Mouse (Mus musculus) gastrocnemius, adult 8-10 months (tissue): ENCODE results near the gene Rab13. TPM values are rescaled to one million over a fixed set of nuclear protein-coding genes. Genes with fewer than 3 reads are reported as not detected.

ENCODE experiments used
- DNase-seq, 2 experiments: peaks; one replicate each; pipeline ENCODE4 v3.0.0; 2022; ENCODE audit warnings: low spot score in 2 of 2
- microRNA-seq: library from miRNA; unstranded; fragments of <30 nt; microRNA quantifications from one replicate; pipeline ENCODE4 v1.2.0, GENCODE M21; 2022
- total RNA-seq, 4 experiments: library from RNA; stranded (reverse); gene quantifications; 2 replicates each; pipeline ENCODE4 v1.2.4; 2022

The Rab13 gene
- total RNA-seq, 4 experiments from 2014 or later: 5.7 to 11.6 (median 8.8) TPM

GRCm38 (mm10) chr3:90256731-90257530 lies 43.4 kb downstream of the Rab13 start:
- DNase-seq: no peak

- DNase-seq: no peak
These were observed 45.0 kb downstream of the Rab13 start for GRCm38 (mm10) chr3:90258521-90258920.

GRCm38 (mm10) chr3:90263121-90263771 lies 49.8 kb downstream of the Rab13 start:
- DNase-seq: no peak

- no peak for DNase-seq
These were observed 51.2 kb downstream of the Rab13 start for GRCm38 (mm10) chr3:90264687-90265033.

GRCm38 (mm10) chr3:90265034-90265931 lies 51.8 kb downstream of the Rab13 start, which contains the start of gene Dennd4b:
TSS of gene Dennd4b (plus strand) at chr3:90265185.
- peak; percentile 87 to 89 for DNase-seq

- DNase-seq: peak; percentile 55 to 68
These were observed 52.6 kb downstream of the Rab13 start for GRCm38 (mm10) chr3:90265932-90266741.

GRCm38 (mm10) chr3:90266901-90267775 lies 53.6 kb downstream of the Rab13 start:
- DNase-seq: no peak

- no peak for DNase-seq
These were observed 54.7 kb downstream of the Rab13 start for GRCm38 (mm10) chr3:90268190-90268589.

- DNase-seq: no peak
These were observed 55.5 kb downstream of the Rab13 start for GRCm38 (mm10) chr3:90268971-90269370.

- DNase-seq: no peak
These were observed 57.3 kb downstream of the Rab13 start for GRCm38 (mm10) chr3:90270784-90271183.

- DNase-seq: no peak
These were observed 58.7 kb downstream of the Rab13 start for GRCm38 (mm10) chr3:90272170-90272569.

GRCm38 (mm10) chr3:90273855-90274254 lies 60.4 kb downstream of the Rab13 start:
- DNase-seq: no peak

- DNase-seq: no peak
These were observed 61.8 kb downstream of the Rab13 start for GRCm38 (mm10) chr3:90275286-90275685.

Small RNA genes within 50 kb of the gene (microRNA-seq; reads per million reads assigned to microRNA genes)
- gene Mir7012: not detected

Other genes starting within 250 kb of the Rab13 start
- gene Hax1, start 214.9 kb upstream of the Rab13 start, total RNA-seq: 10 to 100 TPM; 47.1 to 65.2 (median 51.5) TPM
- 100 to 1,000 TPM in 3 of 4 experiments, 10 to 100 TPM in 1; 99.6 to 117 (median 106) TPM for gene 4933434E20Rik, start 162.1 kb upstream of the Rab13 start, total RNA-seq
- gene Ubap2l, start 161.1 kb upstream of the Rab13 start, total RNA-seq: 10 to 100 TPM; 77.3 to 99.8 (median 88.6) TPM
- 100 to 1,000 TPM; 385 to 462 (median 429) TPM for gene Tpm3, start 141.0 kb upstream of the Rab13 start, total RNA-seq
- gene Nup210l, start 109.6 kb upstream of the Rab13 start, total RNA-seq: under 1 TPM in 2 of 4 experiments, not detected in 2; 0.05 to 0.10 TPM
- gene Rps27, start within 50 bp of the Rab13 start, total RNA-seq: 1,000 to 10,000 TPM; 1,066 to 1,242 (median 1,083) TPM
- 10 to 100 TPM; 67.8 to 75.4 (median 71.8) TPM for gene Jtb, start 17.9 kb downstream of the Rab13 start, total RNA-seq
- not detected for gene Creb3l4, start 29.8 kb downstream of the Rab13 start, total RNA-seq
- gene Slc39a1, start 34.5 kb downstream of the Rab13 start, total RNA-seq: 10 to 100 TPM; 37.8 to 46.4 (median 43.6) TPM
- gene Crtc2, start 40.5 kb downstream of the Rab13 start, total RNA-seq: 10 to 100 TPM; 15.3 to 21.7 (median 16.5) TPM
- 100 to 1,000 TPM in 1 of 4 experiments, 10 to 100 TPM in 3; 76.0 to 106 (median 85.8) TPM for gene Dennd4b, start 51.5 kb downstream of the Rab13 start, total RNA-seq
- gene Gatad2b, start 79.5 kb downstream of the Rab13 start, total RNA-seq: 10 to 100 TPM; 55.0 to 69.8 (median 62.6) TPM
- gene Slc27a3, start 176.2 kb downstream of the Rab13 start, total RNA-seq: 1 to 10 TPM in 2 of 4 experiments, under 1 TPM in 2; 0.65 to 1.1 (median 0.96) TPM
- 10 to 100 TPM; 14.0 to 16.8 (median 14.8) TPM for gene Ints3, start 219.9 kb downstream of the Rab13 start, total RNA-seq